Mouse (Mus musculus) bone marrow macrophage, adult 2 months (primary cell): Measurements from ENCODE around the gene Ppox. TPM values are rescaled to one million over a fixed set of nuclear protein-coding genes. Genes with fewer than 3 reads are reported as not detected.

Experiments used
- H3K27ac ChIP-seq: 2 replicates; pipeline ENCODE4 v1.5.1; 2012; ENCODE audit warnings: low read depth, low read length; ENCODE audit not compliant: insufficient read depth
- H3K4me1 ChIP-seq: 2 replicates; pipeline ENCODE4 v1.6.1; 2012; ENCODE audit warnings: low read length; ENCODE audit not compliant: control insufficient read depth, insufficient read depth
- H3K4me3 ChIP-seq: 2 replicates; pipeline ENCODE4 v1.5.1; 2012; ENCODE audit warnings: mild to moderate bottlenecking, low read length, moderate library complexity; ENCODE audit not compliant: insufficient read depth
- CTCF ChIP-seq: IDR thresholded peaks from 2 replicates; pipeline ENCODE4 v1.5.1; 2012; ENCODE audit warnings: low read depth, mild to moderate bottlenecking, low read length, moderate library complexity
- POLR2A ChIP-seq: IDR thresholded peaks from 2 replicates; pipeline ENCODE4 v1.6.1; 2012; ENCODE audit warnings: mild to moderate bottlenecking, low read depth, low read length, borderline replicate concordance
- polyA plus RNA-seq: library from polyadenylated mRNA; stranded (reverse); fragments of >200 nt; gene quantifications from 2 replicates; pipeline ENCODE4 v1.2.4, GENCODE M21; 2012; ENCODE audit not compliant: missing spikeins, insufficient read depth, insufficient read length

The Ppox gene
- polyA plus RNA-seq, 1 experiment: 28.1 TPM

DNA sequence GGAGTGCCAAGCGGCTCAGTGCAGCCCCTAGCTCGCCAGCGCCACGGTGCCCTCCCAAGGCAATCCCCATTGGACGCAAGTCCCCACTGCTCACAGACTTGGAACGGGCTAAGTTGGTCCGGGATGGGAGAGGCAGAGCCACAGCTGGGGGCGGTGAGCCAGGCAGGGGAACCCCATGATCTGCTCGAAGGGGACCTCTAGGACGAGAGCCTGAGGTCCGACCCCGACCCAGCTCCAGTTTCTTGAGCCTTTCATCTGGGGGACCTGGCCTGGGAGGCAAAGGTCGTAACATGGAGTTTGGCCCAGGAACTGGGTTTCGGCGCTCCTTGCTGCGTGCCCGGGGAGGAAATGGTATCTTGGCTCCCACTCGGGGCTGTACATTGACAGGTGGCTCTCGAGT is 5.5 kb upstream of the Ppox start:
- TF ChIP-seq CTCF (no peak), POLR2A (no peak)
- peaks cover 33% of the 10 kb centered on the region for H3K4me1 ChIP-seq
- no peak overlapping the region for H3K4me3 ChIP-seq
- no peak overlapping the region for H3K27ac ChIP-seq

DNA sequence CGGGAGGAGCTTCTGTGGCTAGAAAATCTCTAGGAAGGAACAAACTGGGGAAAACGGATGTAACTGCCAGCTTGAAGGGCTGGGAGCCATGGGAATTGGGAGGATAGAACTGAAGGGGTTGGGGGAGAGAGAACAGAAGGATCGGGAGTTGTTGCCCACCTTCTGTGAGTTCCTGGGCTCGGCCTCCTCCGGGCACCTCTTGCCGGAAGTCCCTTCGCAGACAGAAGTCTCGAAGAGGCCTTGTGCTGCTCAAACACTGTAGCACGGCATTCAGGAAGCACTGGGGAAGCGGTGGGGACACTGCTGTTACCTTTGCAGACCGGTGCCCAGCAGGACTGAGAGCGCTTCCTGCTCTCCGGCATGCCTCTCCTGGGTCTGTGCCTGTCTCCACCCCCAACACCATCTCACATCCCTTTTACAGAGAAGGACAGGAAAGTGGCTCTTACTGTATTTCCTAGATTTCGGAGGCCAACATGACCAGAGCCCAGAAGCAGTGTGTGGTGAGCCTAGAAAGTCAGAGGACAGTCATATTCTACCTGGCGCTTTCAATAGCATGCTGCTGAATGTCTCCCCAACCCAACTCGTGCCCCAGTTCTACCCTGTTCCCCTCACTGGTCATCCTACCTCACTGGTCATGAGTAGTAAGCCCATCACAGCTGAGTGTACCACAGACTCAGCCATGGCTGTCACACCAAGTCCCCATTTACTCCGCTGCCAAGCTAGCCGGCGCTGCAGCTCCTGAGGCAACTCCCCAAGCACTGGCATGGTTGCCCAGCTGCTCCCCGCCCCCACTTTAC is 4.3 kb upstream of the Ppox start:
- Histone ChIP-seq H3K4me1 (peaks cover 33% of the 10 kb centered on the region), H3K27ac (no peak overlapping the region), H3K4me3 (no peak overlapping the region)
- TF ChIP-seq CTCF: no peak
- no peak for TF ChIP-seq POLR2A

DNA sequence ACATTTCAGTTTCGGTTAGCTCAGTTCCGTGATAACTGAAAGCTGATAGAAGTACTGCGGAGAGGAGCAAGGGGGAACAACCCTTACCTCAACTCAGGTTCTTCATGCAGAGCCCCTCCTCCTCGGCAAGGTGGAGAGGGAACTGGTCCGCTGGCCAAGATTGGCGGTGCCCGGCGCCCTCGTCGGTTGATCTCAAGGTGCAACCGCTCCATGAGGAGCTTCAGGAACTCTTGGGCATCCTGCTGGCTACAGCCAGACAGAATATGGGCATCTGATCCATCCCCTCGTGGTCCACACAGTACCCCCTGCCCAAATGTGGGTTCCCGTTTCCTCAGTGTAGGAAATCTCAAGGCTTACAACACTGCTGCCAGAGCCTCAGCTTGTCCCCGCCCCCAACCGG is 3.5 kb upstream of the Ppox start:
- TF ChIP-seq POLR2A: no peak
- no peak for TF ChIP-seq CTCF
- Histone ChIP-seq H3K4me1 (peaks cover 36% of the 10 kb centered on the region), H3K27ac (no peak overlapping the region), H3K4me3 (no peak overlapping the region)

DNA sequence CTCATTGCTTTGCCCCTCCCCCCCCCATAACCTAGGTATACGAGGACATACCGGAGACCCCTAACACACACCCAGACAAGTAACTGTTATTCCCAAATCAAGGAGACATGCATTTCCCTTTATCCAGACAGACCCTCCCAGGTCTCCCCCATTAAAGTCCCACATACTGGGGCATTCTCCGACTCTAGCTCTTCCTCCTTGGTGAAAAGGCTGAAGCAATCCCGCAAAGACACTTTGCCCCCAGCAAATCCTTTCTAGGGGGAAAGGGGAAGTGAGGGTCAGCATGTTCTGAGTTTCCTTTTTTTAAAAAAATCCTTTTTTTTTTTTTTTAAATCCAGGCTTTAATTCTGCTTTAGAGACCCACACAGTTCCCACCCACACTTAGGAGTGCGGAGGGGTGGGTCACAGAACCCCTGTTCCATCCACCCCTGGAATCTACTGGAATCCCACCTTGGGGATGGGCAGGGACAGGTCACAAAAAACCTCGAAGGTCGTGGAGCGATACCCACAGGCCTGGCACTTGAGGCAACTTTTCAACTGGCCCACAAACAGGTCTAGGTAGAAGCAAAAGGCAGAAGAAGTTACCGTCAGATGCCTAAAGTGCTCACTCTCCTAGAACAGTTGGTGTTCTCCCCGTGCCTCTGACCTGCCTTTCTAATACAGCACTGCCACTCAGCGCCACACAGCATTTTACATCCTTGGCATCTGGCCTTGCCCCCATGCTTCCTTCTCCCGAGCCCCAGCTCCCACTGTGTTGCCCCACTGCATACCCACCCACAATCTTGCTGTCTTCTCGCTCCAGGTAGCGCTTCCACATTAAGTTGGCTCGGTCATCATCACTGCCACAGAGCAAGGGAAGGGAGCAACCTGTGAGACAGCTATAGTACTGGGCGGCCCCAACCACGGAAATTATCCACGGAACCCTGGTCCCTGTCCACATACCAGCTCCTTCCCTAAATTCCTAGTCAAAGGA is 2.5 kb upstream of the Ppox start:
- H3K4me3 ChIP-seq: peak overlapping the region; percentile 36
- H3K27ac ChIP-seq: peak overlapping the region; percentile 85
- H3K4me1 ChIP-seq: peaks cover 36% of the 10 kb centered on the region
- TF ChIP-seq POLR2A (no peak), CTCF (no peak)

DNA sequence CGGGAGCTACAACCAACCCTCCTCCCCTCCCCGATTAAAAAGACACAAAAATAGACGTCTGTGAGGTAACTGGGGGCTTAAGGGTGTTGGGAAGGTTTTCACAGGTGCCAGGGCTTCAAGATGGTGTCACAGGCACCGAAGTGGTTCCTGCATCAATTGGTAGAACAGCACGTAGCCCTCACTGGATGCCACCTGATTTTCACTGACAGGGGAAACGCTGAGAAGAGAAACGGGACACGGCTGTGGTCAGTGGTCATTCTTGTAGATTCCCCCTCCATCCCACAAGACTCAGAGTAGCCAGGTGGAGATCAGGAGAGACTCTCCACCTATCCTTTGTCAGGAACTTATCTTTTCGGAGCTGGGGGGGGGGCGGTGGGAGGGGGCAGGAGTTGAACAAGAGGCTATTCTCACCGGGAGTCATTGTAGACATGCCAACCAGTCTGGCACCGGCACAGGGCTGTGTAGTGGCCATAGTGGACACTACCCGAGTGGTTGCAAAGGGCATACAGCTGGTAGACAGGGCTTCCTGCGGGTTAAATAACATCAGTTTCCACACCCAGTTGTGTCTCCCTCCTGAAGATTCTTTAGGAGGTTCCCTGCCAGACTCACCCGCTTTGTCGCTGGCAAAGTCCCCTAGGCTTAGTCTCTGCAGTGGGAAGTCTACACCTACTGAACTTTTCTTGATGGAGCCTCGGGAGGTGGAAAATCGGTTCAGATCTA is 1.3 kb upstream of the Ppox start:
- no peak overlapping the region for H3K4me3 ChIP-seq
- peak overlapping the region; percentile 85 for H3K27ac ChIP-seq
- peaks cover 35% of the 10 kb centered on the region for H3K4me1 ChIP-seq
- TF ChIP-seq POLR2A (no peak), CTCF (no peak)

DNA sequence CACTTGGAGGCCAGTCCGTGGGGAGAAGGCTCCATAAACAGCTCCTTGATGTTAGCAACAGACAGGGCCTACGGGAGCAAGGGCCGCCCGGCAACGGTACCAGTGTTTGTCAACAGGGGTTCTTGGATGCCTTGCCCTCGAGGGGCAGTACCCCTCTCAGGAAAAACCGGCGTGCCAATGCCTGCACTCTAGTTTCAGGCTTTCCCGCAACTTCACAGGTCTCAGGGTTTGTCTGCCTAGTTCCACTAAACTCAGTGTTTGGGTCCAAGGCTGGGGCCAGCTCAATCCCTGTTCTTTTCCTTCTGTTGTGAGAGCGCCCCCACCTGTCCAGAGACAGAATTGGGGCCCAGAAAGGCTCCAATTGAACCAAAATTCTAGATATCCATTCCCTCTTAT is 540 bp upstream of the Ppox start:
- H3K27ac ChIP-seq: peak overlapping the region; percentile 82
- peaks cover 33% of the 10 kb centered on the region for H3K4me1 ChIP-seq
- H3K4me3 ChIP-seq: peak overlapping the region; percentile 82
- TF ChIP-seq POLR2A (no peak), CTCF (peak; percentile 61)

DNA sequence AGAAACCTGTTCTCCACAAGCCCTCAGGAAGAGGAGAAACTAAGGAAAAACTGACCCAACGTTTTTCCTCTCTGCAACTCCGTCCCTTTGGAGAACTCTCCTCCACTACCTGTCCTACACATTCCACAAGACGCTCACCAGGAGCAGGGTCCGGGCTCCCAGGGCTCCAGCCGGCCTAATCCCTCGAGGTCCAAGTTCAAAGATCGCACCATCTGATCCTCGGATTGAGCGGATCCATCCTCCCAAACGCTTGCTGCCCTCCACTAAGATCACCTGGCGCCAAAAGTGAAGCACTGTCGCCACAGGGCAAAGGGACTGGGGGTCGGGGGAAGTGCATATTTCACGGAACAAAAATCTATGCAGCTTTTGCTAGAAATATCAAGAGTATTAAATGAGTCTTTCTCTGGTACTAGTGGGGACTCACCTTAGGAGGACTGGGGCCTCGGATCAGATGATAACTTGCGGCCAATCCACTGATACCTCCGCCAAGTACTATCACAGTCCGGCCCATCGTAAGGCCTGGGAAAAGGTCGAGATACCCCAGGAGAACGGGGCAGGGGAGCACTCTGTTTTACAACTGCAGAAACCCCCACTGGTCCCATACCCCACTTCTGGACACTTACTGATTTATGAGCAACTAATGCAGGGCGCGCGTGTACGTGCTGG is 603 bp downstream of the Ppox start:
- Histone ChIP-seq H3K27ac (peak overlapping the region; percentile 12; the same call in 1 of the 2 replicates), H3K4me1 (peaks cover 28% of the 10 kb centered on the region), H3K4me3 (peak overlapping the region; percentile 74)
- TF ChIP-seq POLR2A: no peak
- no peak for TF ChIP-seq CTCF

DNA sequence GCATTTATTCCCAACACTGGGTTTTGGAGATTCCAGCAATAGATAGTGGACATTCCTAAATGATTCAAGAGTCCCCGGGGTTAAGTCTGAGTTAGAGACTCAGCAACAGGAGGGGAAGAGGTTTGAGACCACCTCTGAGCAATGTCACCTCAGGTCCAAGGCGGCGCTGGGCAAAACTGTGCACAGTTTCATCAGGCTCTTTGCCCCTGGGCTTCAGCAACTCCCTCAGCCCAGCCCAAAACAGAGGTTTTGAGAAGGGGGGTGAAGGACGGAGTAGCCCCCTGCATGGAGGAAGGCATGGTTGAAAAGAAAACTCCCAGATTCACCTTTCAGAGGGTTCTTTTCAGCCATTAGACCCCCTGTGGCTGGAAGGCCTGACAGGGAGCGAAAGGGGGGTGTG is 1.3 kb downstream of the Ppox start:
- Histone ChIP-seq H3K4me3 (peak overlapping the region; percentile 74; the same call in 1 of the 2 replicates), H3K4me1 (peaks cover 24% of the 10 kb centered on the region), H3K27ac (no peak overlapping the region)
- TF ChIP-seq CTCF (no peak), POLR2A (no peak)

DNA sequence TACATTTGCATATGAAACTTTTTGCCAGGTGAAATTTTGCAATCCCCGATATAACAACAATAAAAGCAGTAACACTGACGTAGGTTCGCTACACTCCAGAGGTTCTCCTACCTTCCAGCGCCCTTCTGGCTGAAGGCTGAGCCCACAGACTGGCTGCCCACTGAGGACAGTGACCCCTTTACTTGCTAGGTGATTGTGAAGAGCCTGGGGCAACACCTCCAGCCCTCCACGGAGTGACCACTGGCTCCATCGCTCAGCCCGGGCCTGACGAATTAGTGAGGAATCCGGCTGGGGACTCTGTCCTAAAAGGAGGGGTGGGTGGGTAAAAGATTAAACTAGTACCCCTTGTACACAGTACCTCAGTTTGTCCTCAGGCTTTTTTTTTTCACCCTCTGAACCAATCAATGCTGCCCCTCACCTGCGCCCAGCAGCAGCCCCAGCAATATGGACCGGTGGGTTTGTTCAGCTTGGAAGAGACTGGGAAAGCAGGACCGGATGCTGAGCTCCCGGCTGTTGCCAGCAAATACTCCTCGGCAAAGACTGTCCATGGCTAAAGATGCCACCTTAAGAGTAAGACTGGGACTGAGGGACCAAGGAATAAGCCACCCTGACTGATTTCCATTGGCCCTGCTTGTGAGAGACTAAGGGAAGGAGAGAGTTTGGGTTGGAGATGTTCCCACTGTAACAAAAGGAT is 1.8 kb downstream of the Ppox start:
- H3K4me1 ChIP-seq: peaks cover 20% of the 10 kb centered on the region
- no peak overlapping the region for H3K4me3 ChIP-seq
- TF ChIP-seq POLR2A: no peak
- no peak for TF ChIP-seq CTCF
- H3K27ac ChIP-seq: no peak overlapping the region
